Mouse (Mus musculus) midbrain, postnatal 0 days (tissue): ENCODE results near the gene Prss50. TPM values are rescaled to one million over a fixed set of nuclear protein-coding genes. Genes with fewer than 3 reads are reported as not detected.

Experiments
- ATAC-seq: fragments of 200-750 bp; cut with Nextera tagmentation; 2 replicates; pipeline ENCODE4 v1.8.0; 2017; ENCODE audit warnings: moderate number of reproducible peaks, mild to moderate bottlenecking, moderate TSS enrichment, moderate library complexity; ENCODE audit not compliant: low FRiP score
- DNase-seq: peaks from one replicate; pipeline ENCODE4 v3.0.0-alpha.2; 2015; ENCODE audit warnings: low spot score
- H3K27ac ChIP-seq: fragments of 300-500 bp; sonication (generic); 2 replicates; pipeline ENCODE4 v1.5.1; 2014; ENCODE audit warnings: low read depth, mild to moderate bottlenecking, low read length, mixed read lengths
- H3K27me3 ChIP-seq: fragments of 300-500 bp; sonication (generic); 2 replicates; pipeline ENCODE4 v1.6.1; 2014; ENCODE audit warnings: low read length, control low read depth, mixed read lengths; ENCODE audit not compliant: insufficient read depth
- H3K36me3 ChIP-seq: fragments of 300-500 bp; sonication (generic); 2 replicates; pipeline ENCODE4 v1.6.1; 2014; ENCODE audit warnings: low read length, control low read depth, mixed read lengths; ENCODE audit not compliant: insufficient read depth
- H3K4me1 ChIP-seq: fragments of 300-500 bp; sonication (generic); 2 replicates; pipeline ENCODE4 v1.6.1; 2014; ENCODE audit warnings: mild to moderate bottlenecking, control low read depth, antibody characterized with exemption, low read length, mixed read lengths; ENCODE audit not compliant: insufficient read depth
- H3K4me2 ChIP-seq: fragments of 300-500 bp; sonication (generic); 2 replicates; pipeline ENCODE4 v1.6.1; 2014; ENCODE audit warnings: low read depth, mild to moderate bottlenecking, low read length, mixed read lengths; ENCODE audit not compliant: poor library complexity, severe bottlenecking
- H3K4me3 ChIP-seq: fragments of 300-500 bp; sonication (generic); 2 replicates; pipeline ENCODE4 v1.5.1; 2014; ENCODE audit warnings: low read depth, mild to moderate bottlenecking, low read length, moderate library complexity
- H3K9ac ChIP-seq: fragments of 300-500 bp; sonication (generic); replicated peaks from 2 replicates; pipeline ENCODE4 v1.6.1; 2014; ENCODE audit warnings: mild to moderate bottlenecking, low read length, moderate library complexity, mixed read lengths; ENCODE audit not compliant: poor library complexity, severe bottlenecking
- H3K9me3 ChIP-seq: fragments of 300-500 bp; sonication (generic); 2 replicates; pipeline ENCODE4 v1.6.1; 2016; ENCODE audit warnings: low read length, control low read depth
- CTCF ChIP-seq: IDR thresholded peaks from 2 replicates; pipeline ENCODE4 v1.5.1; 2016; ENCODE audit warnings: antibody characterized with exemption, mild to moderate bottlenecking
- WGBS: fragments of 180-500 bp; shearing (Covaris S2); extraction: QIAGEN DNeasy Blood & Tissue Kit; methylation state at CpG from one replicate; pipeline ENCODE4 v1.1.7; 2014; 5-methylcytosine and 5-hydroxymethylcytosine counted together
- polyA plus RNA-seq: library from polyadenylated mRNA; unstranded; fragments of >200 nt; fragmentation: Nextera tagmentation; extraction: Ambion mirVana; gene quantifications from 2 replicates; pipeline ENCODE4 v1.2.1, GENCODE M21; 2015
- total RNA-seq: library from RNA; depleted of rRNA; stranded (reverse); fragments of >200 nt; gene quantifications from 2 replicates; pipeline ENCODE4 v1.2.3, GENCODE M21; 2014

The Prss50 gene
- total and polyA plus RNA-seq, 2 experiments from 2014 or later: 1.0 to 1.3 TPM

- ATAC-seq: no peak
- 85% methylated on average over 3 of the region's 3 CpGs for WGBS
Measured at GRCm38 (mm10) chr9:110892552-110892951, 34.8 kb downstream of the Prss50 start.

GRCm38 (mm10) chr9:110893429-110893828, 35.7 kb downstream of the Prss50 start:
- no peaks in the 10 kb centered on the region for H3K4me1 ChIP-seq
- 61% methylated on average over 10 of the region's 10 CpGs for WGBS
- no peak for DNase-seq
- no peak overlapping the region for H3K4me2 ChIP-seq
- H3K27ac ChIP-seq: no peak overlapping the region
- H3K9ac ChIP-seq: no peak overlapping the region
- no peak overlapping the region for H3K4me3 ChIP-seq
- no peaks in the 10 kb centered on the region; the same call in 1 of the 2 replicates for H3K36me3 ChIP-seq
- TF ChIP-seq CTCF: no peak
- H3K9me3 ChIP-seq: no peaks in the 10 kb centered on the region
- no peaks in the 10 kb centered on the region for H3K27me3 ChIP-seq
- no peak for ATAC-seq

More at GRCm38 (mm10) chr9:110892552-110892951, 34.8 kb downstream of the Prss50 start:
- H3K36me3 ChIP-seq: no peaks in the 10 kb centered on the region; the same call in 1 of the 2 replicates
- no peak overlapping the region for H3K9ac ChIP-seq
- no peak overlapping the region for H3K4me3 ChIP-seq
- H3K4me2 ChIP-seq: no peak overlapping the region
- H3K27ac ChIP-seq: no peak overlapping the region
- H3K4me1 ChIP-seq: no peaks in the 10 kb centered on the region
- H3K9me3 ChIP-seq: no peaks in the 10 kb centered on the region
- TF ChIP-seq CTCF: no peak
- H3K27me3 ChIP-seq: no peaks in the 10 kb centered on the region
- no peak for DNase-seq

- H3K27ac ChIP-seq: no peak overlapping the region
- ATAC-seq: no peak
- H3K9ac ChIP-seq: no peak overlapping the region
- no peak overlapping the region for H3K4me2 ChIP-seq
- H3K9me3 ChIP-seq: no peaks in the 10 kb centered on the region
- H3K4me3 ChIP-seq: no peak overlapping the region
- no peak for DNase-seq
- no peaks in the 10 kb centered on the region for H3K36me3 ChIP-seq
- no peaks in the 10 kb centered on the region for H3K27me3 ChIP-seq
- 56% methylated on average over 5 of the region's 5 CpGs for WGBS
- H3K4me1 ChIP-seq: no peaks in the 10 kb centered on the region
- TF ChIP-seq CTCF: no peak
Measured at GRCm38 (mm10) chr9:110895507-110895906, 37.7 kb downstream of the Prss50 start.

- Histone ChIP-seq H3K9ac (no peak overlapping the region), H3K27me3 (no peaks in the 10 kb centered on the region), H3K4me3 (no peak overlapping the region), H3K27ac (no peak overlapping the region), H3K36me3 (no peaks in the 10 kb centered on the region), H3K9me3 (no peaks in the 10 kb centered on the region), H3K4me2 (no peak overlapping the region), H3K4me1 (no peaks in the 10 kb centered on the region)
- no peak for ATAC-seq
- 18% methylated on average over 7 of the region's 7 CpGs for WGBS
- no peak for TF ChIP-seq CTCF
- no peak for DNase-seq
Measured at GRCm38 (mm10) chr9:110895994-110896393, 38.2 kb downstream of the Prss50 start.

- no peak overlapping the region for H3K27ac ChIP-seq
- 9% methylated on average over 5 of the region's 6 CpGs for WGBS
- H3K36me3 ChIP-seq: no peaks in the 10 kb centered on the region
- ATAC-seq (peak; percentile 35; the same call in 1 of the 2 replicates), DNase-seq (no peak)
- no peaks in the 10 kb centered on the region for H3K9me3 ChIP-seq
- H3K27me3 ChIP-seq: no peaks in the 10 kb centered on the region
- no peak overlapping the region for H3K9ac ChIP-seq
- H3K4me2 ChIP-seq: no peak overlapping the region
- TF ChIP-seq CTCF: no peak
- H3K4me1 ChIP-seq: no peaks in the 10 kb centered on the region
- H3K4me3 ChIP-seq: no peak overlapping the region
Measured at GRCm38 (mm10) chr9:110896595-110896994, 38.8 kb downstream of the Prss50 start.

- H3K4me2 ChIP-seq: no peak overlapping the region
- H3K36me3 ChIP-seq: no peaks in the 10 kb centered on the region
- H3K27ac ChIP-seq: no peak overlapping the region
- DNase-seq: no peak
- ATAC-seq: no peak
- H3K9me3 ChIP-seq: no peaks in the 10 kb centered on the region
- WGBS: 59% methylated on average over 10 of the region's 10 CpGs
- H3K4me3 ChIP-seq: no peak overlapping the region
- H3K9ac ChIP-seq: no peak overlapping the region
- H3K4me1 ChIP-seq: no peaks in the 10 kb centered on the region
- TF ChIP-seq CTCF: no peak
- H3K27me3 ChIP-seq: no peaks in the 10 kb centered on the region
Measured at GRCm38 (mm10) chr9:110899451-110900008, 41.8 kb downstream of the Prss50 start.
